Mouse (Mus musculus): ENCODE results near the gene Stfa3. TPM values are rescaled to one million over a fixed set of nuclear protein-coding genes. Genes with fewer than 3 reads are reported as not detected.

Gene Stfa3
- polyA plus RNA-seq (2016; fragmentation: Nextera tagmentation; extraction: Ambion mirVana): not detected in 2 replicates

DNA sequence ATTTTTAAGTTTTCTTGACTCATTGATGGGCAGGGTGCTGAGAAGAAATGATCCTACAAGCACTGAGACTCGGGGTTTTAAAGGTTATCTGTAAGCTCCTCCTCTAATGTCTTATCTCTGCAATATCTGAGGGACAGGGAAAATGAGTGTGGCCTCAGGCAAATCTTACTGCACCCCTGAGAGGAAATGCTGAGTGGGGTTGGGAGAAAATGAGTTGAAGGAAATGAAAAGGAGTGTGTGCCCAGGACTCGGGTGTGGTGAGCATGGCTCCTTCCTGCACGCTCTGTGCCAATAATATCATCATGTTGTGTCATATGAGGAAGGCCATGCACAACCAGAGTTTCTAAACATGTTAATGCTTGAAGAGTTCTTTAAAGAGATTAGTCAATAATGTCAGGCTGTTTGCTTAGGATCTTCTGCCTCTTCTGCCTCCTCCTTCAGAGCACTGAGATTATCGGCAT, at the start of gene Stfa3:
Stfa3 (minus strand) TSS at position 51 of the 461 bp plus-strand sequence.
- DNase-seq (ENCODE audit: low spot score): no peak
- H3K9me3 ChIP-seq: no peaks in the 10 kb centered on the region
- H3K4me1 ChIP-seq: no peaks in the 10 kb centered on the region
- H3K36me3 ChIP-seq (replicated peaks): no peaks in the 10 kb centered on the region
- H3K27me3 ChIP-seq (replicated peaks; ENCODE audit: low read depth, poor library complexity, severe bottlenecking): no peaks in the 10 kb centered on the region
- no peak within 1 kb of the TSS for H3K4me3 ChIP-seq
- no peak within 1 kb of the TSS for H3K27ac ChIP-seq (replicated peaks)
- WGBS: 84% methylated on average over 4 of the region's 4 CpGs

DNA sequence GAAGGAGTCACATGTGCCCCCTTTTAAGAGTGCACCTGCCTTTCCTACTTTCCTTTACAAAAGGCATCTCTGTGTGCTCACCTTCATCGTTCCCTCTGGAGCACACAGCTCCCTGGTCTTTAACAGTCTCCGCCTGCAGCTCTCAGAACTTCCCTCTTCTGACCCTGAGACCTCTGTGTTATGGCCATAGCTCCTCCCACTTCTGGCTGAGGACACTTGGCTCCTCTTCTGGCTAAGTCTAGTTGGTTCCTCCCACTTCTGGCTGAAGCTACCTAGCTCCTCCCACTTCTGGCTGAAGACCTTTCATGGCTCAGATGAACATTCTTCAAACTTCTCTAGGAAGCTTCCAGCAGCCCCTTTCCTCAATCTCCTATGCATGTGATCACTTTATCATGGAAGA, 47.1 kb upstream of the Stfa3 start:
- Histone ChIP-seq H3K27ac (replicated peaks) (no peak overlapping the region), H3K4me3 (no peak overlapping the region), H3K36me3 (replicated peaks) (no peaks in the 10 kb centered on the region), H3K4me1 (no peaks in the 10 kb centered on the region), H3K27me3 (replicated peaks; ENCODE audit: low read depth, poor library complexity, severe bottlenecking) (no peaks in the 10 kb centered on the region), H3K9me3 (no peaks in the 10 kb centered on the region)
- no peak for DNase-seq (ENCODE audit: low spot score)
- WGBS: 78% methylated on average over 2 of the region's 2 CpGs

- no peak for DNase-seq (ENCODE audit: low spot score)
- 93% methylated on average over 1 of the region's 1 CpGs for WGBS
Observed at GRCm38 (mm10) chr16:36492420-36492819, 37.2 kb upstream of the Stfa3 start.

DNA sequence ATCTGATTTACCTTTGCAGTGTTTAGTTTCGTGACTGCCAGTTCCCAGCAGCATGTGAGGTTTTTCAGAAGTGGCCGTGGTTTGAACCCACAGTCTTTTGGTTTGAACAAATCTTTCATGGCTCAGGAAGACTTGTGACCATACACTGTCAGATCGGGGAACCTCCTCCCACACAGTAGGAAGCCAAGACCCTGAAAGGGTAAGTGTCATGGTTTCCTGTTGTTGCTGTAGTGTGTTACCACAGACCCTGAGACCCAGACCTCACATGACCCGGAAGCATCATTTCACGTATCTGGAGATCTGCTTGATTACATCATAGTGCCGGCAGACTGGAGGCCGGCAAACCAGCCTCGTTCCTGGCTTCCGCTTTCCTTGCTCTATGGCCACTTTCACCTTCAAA, 21.7 kb upstream of the Stfa3 start:
- Histone ChIP-seq H3K9me3 (no peaks in the 10 kb centered on the region), H3K27ac (replicated peaks) (no peak overlapping the region), H3K4me1 (no peaks in the 10 kb centered on the region), H3K4me3 (no peak overlapping the region), H3K27me3 (replicated peaks; ENCODE audit: low read depth, poor library complexity, severe bottlenecking) (no peaks in the 10 kb centered on the region), H3K36me3 (replicated peaks) (no peaks in the 10 kb centered on the region)
- no peak for DNase-seq (ENCODE audit: low spot score)
- 81% methylated on average over 9 of the region's 9 CpGs for WGBS

More at GRCm38 (mm10) chr16:36492420-36492819, 37.2 kb upstream of the Stfa3 start:
- H3K4me3 ChIP-seq: no peak overlapping the region
- H3K4me1 ChIP-seq: no peaks in the 10 kb centered on the region
- H3K9me3 ChIP-seq: no peaks in the 10 kb centered on the region
- H3K27ac ChIP-seq (replicated peaks): no peak overlapping the region
- H3K36me3 ChIP-seq (replicated peaks): no peaks in the 10 kb centered on the region
- H3K27me3 ChIP-seq (replicated peaks; ENCODE audit: low read depth, poor library complexity, severe bottlenecking): no peaks in the 10 kb centered on the region

DNA sequence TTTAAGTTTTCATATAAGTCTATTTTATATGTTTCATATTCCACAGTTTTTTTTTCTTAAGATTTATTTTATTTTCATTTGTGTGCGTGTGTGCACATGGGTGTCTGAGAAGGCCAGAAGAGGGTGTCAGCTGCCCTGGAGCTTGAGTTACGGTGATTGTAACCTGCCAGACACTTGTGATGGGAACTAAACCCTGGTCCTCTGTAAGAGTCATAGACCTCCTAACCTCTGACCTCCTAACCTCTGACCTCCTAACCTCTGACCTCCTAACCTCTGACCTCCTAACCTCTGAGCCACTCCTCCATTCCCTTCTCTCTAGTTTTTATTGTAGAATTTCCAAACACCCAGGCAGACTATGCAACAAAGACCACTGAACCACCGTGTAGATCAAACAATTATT, 20.3 kb upstream of the Stfa3 start:
- Histone ChIP-seq H3K9me3 (no peaks in the 10 kb centered on the region), H3K27ac (replicated peaks) (no peak overlapping the region), H3K36me3 (replicated peaks) (no peaks in the 10 kb centered on the region), H3K4me3 (no peak overlapping the region), H3K27me3 (replicated peaks; ENCODE audit: low read depth, poor library complexity, severe bottlenecking) (no peaks in the 10 kb centered on the region), H3K4me1 (no peaks in the 10 kb centered on the region)
- DNase-seq (ENCODE audit: low spot score): no peak
- 86% methylated on average over 3 of the region's 3 CpGs for WGBS

GRCm38 (mm10) chr16:36474849-36475248, 19.7 kb upstream of the Stfa3 start:
- WGBS: 89% methylated on average over 2 of the region's 2 CpGs
- H3K27me3 ChIP-seq (replicated peaks; ENCODE audit: low read depth, poor library complexity, severe bottlenecking): no peaks in the 10 kb centered on the region
- no peak overlapping the region for H3K4me3 ChIP-seq
- no peaks in the 10 kb centered on the region for H3K36me3 ChIP-seq (replicated peaks)
- H3K4me1 ChIP-seq: no peaks in the 10 kb centered on the region
- no peak overlapping the region for H3K27ac ChIP-seq (replicated peaks)
- no peaks in the 10 kb centered on the region for H3K9me3 ChIP-seq
- no peak for DNase-seq (ENCODE audit: low spot score)

DNA sequence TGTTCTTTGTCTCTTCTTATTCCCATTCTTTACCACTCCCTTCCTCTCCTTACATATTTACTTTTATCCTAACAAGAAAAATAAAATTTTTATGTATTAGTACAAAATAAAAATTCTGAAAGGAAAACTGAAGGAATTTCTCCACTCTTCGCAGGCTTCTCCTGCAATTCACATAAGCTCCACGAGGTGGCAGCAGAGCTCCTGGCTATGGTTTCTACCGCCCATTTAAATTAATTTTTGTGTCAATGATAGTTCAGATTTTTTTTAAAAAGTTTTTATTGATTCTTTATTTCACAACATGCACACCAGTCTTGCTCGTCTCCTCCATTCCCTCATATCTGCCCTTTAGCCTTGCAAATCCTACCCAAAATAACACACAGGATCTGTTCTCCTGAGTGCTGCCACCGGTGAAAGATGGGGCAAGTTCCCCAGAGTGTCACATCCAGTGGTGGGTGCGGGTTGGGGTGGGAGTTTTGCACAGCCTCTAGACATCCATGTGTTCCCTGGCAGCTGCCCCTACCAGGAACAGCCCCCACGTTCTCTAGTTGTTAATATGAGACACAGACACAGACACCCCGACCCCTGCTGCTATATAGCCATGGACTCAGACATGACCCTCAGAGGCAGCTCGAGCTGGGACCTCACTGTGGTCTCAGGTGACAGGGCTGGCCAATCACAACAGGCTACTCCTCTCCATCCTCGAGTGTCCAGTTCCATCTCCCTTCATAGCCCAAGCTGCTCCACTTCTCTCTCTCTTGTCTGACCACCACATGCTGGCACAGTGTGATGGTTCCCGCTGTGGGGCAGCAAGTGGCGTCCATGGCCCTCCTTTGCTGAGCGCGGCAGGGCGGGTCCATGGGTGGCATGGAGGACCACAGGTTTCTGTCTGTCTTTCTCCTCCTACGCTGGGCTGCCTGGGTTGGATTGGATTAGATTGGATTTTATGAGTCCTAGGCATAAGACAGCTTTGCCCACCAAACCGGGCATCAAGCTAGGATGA, 18.3 kb upstream of the Stfa3 start:
- Histone ChIP-seq H3K27me3 (replicated peaks; ENCODE audit: low read depth, poor library complexity, severe bottlenecking) (no peaks in the 10 kb centered on the region), H3K4me3 (no peak overlapping the region), H3K36me3 (replicated peaks) (no peaks in the 10 kb centered on the region), H3K9me3 (no peaks in the 10 kb centered on the region), H3K27ac (replicated peaks) (no peak overlapping the region), H3K4me1 (no peaks in the 10 kb centered on the region)
- DNase-seq (ENCODE audit: low spot score): peak; percentile 41
- 52% methylated on average over 17 of the region's 17 CpGs for WGBS

- no peaks in the 10 kb centered on the region for H3K36me3 ChIP-seq (replicated peaks)
- no peak overlapping the region for H3K27ac ChIP-seq (replicated peaks)
- 56% methylated on average over 13 of the region's 13 CpGs for WGBS
- no peaks in the 10 kb centered on the region for H3K9me3 ChIP-seq
- no peak for DNase-seq (ENCODE audit: low spot score)
- no peaks in the 10 kb centered on the region for H3K4me1 ChIP-seq
- H3K4me3 ChIP-seq: no peak overlapping the region
- no peaks in the 10 kb centered on the region for H3K27me3 ChIP-seq (replicated peaks; ENCODE audit: low read depth, poor library complexity, severe bottlenecking)
Observed at GRCm38 (mm10) chr16:36471066-36471633, 16.0 kb upstream of the Stfa3 start.

GRCm38 (mm10) chr16:36469955-36470478, 14.8 kb upstream of the Stfa3 start:
- H3K4me3 ChIP-seq: no peak overlapping the region
- no peak overlapping the region for H3K27ac ChIP-seq (replicated peaks)
- H3K27me3 ChIP-seq (replicated peaks; ENCODE audit: low read depth, poor library complexity, severe bottlenecking): no peaks in the 10 kb centered on the region
- H3K36me3 ChIP-seq (replicated peaks): no peaks in the 10 kb centered on the region
- no peaks in the 10 kb centered on the region for H3K9me3 ChIP-seq
- 10% methylated on average over 2 of the region's 2 CpGs for WGBS
- peak; percentile 49 for DNase-seq (ENCODE audit: low spot score)
- H3K4me1 ChIP-seq: no peaks in the 10 kb centered on the region

GRCm38 (mm10) chr16:36469367-36469766, 14.2 kb upstream of the Stfa3 start:
- DNase-seq (ENCODE audit: low spot score): no peak
- Histone ChIP-seq H3K4me3 (no peak overlapping the region), H3K27me3 (replicated peaks; ENCODE audit: low read depth, poor library complexity, severe bottlenecking) (no peaks in the 10 kb centered on the region), H3K36me3 (replicated peaks) (no peaks in the 10 kb centered on the region), H3K4me1 (no peaks in the 10 kb centered on the region), H3K9me3 (no peaks in the 10 kb centered on the region), H3K27ac (replicated peaks) (no peak overlapping the region)
- 89% methylated on average over 9 of the region's 9 CpGs for WGBS

DNA sequence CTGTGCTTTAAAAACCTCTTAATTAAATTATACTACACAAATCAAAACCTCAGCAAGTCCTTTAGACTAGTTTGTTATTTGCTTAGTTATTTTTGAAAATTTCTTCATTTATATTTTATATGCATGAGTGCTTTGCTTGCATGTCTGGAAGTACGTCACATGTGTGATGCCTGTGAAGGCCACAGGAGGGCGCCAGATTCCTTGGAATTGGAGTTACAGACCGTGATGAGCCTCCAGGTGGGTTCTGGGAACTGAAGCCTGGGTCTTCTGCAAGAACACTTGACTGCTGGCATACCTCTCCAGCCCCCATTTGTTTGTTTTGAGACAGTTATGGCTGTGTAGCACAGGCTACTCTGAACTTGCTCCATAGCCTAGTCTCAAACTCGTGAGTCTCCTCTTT, 13.7 kb upstream of the Stfa3 start:
- no peaks in the 10 kb centered on the region for H3K9me3 ChIP-seq
- H3K4me1 ChIP-seq: no peaks in the 10 kb centered on the region
- H3K27me3 ChIP-seq (replicated peaks; ENCODE audit: low read depth, poor library complexity, severe bottlenecking): no peaks in the 10 kb centered on the region
- no peaks in the 10 kb centered on the region for H3K36me3 ChIP-seq (replicated peaks)
- H3K4me3 ChIP-seq: no peak overlapping the region
- DNase-seq (ENCODE audit: low spot score): no peak
- H3K27ac ChIP-seq (replicated peaks): no peak overlapping the region
- 65% methylated on average over 4 of the region's 4 CpGs for WGBS

GRCm38 (mm10) chr16:36467936-36468335, 12.7 kb upstream of the Stfa3 start:
- Histone ChIP-seq H3K4me3 (no peak overlapping the region), H3K4me1 (no peaks in the 10 kb centered on the region), H3K27me3 (replicated peaks; ENCODE audit: low read depth, poor library complexity, severe bottlenecking) (no peaks in the 10 kb centered on the region), H3K27ac (replicated peaks) (no peak overlapping the region), H3K36me3 (replicated peaks) (no peaks in the 10 kb centered on the region), H3K9me3 (no peaks in the 10 kb centered on the region)
- 84% methylated on average over 2 of the region's 2 CpGs for WGBS
- no peak for DNase-seq (ENCODE audit: low spot score)
